Mouse (Mus musculus) cerebellum, postnatal 4 days (tissue): ENCODE measurements around the gene Nenf.
A peak's percentile ranks its signal among the peaks of the same experiment; 100 is the strongest.

Experiments
- DNase-seq, 2 experiments: peaks; one replicate each; pipeline ENCODE4 v3.0.0; 2022; ENCODE audit warnings: low spot score in 2 of 2, mixed read lengths in 1 of 2

Nenf gene

GRCm38 (mm10) chr1:191323381-191323780 lies 5.4 kb upstream of the Nenf start:
- no peak for DNase-seq

- DNase-seq: no peak
Measured at GRCm38 (mm10) chr1:191318686-191319085, 692 bp upstream of the Nenf start.

GRCm38 (mm10) chr1:191316818-191317217 lies 1.2 kb downstream of the Nenf start:
- DNase-seq: no peak

- no peak for DNase-seq
Measured at GRCm38 (mm10) chr1:191313926-191314325, 4.1 kb downstream of the Nenf start.

GRCm38 (mm10) chr1:191313158-191313557 lies 4.8 kb downstream of the Nenf start:
- no peak for DNase-seq

- DNase-seq: peak; percentile 66 to 81
Measured at GRCm38 (mm10) chr1:191312513-191312941, 5.5 kb downstream of the Nenf start.

GRCm38 (mm10) chr1:191311296-191311898 lies 6.6 kb downstream of the Nenf start:
- no peak for DNase-seq

GRCm38 (mm10) chr1:191307766-191308455 lies 10.1 kb downstream of the Nenf start:
- DNase-seq: no peak

GRCm38 (mm10) chr1:191306316-191306715 lies 11.7 kb downstream of the Nenf start:
- DNase-seq: no peak

- DNase-seq: no peak
Measured at GRCm38 (mm10) chr1:191305610-191306009, 12.4 kb downstream of the Nenf start.

GRCm38 (mm10) chr1:191304216-191304615 lies 13.8 kb downstream of the Nenf start:
- no peak for DNase-seq

- no peak for DNase-seq
Measured at GRCm38 (mm10) chr1:191303736-191304135, 14.3 kb downstream of the Nenf start.

GRCm38 (mm10) chr1:191301903-191302302 lies 16.1 kb downstream of the Nenf start:
- no peak for DNase-seq

GRCm38 (mm10) chr1:191299215-191299942 lies 18.6 kb downstream of the Nenf start:
- DNase-seq: peak in 1 of 2 experiments; percentile 31

GRCm38 (mm10) chr1:191298304-191298703 lies 19.7 kb downstream of the Nenf start:
- no peak for DNase-seq

- DNase-seq: no peak
Measured at GRCm38 (mm10) chr1:191296445-191296844, 21.5 kb downstream of the Nenf start.

GRCm38 (mm10) chr1:191295784-191296183 lies 22.2 kb downstream of the Nenf start:
- DNase-seq: no peak

GRCm38 (mm10) chr1:191293996-191294795 lies 23.8 kb downstream of the Nenf start:
- DNase-seq: no peak

GRCm38 (mm10) chr1:191293051-191293450 lies 24.9 kb downstream of the Nenf start:
- no peak for DNase-seq

- peak in 1 of 2 experiments; percentile 30 for DNase-seq
Measured at GRCm38 (mm10) chr1:191292348-191292747, 25.6 kb downstream of the Nenf start.

GRCm38 (mm10) chr1:191288762-191289161 lies 29.2 kb downstream of the Nenf start:
- DNase-seq: peak in 1 of 2 experiments; percentile 35

GRCm38 (mm10) chr1:191284502-191284901 lies 33.5 kb downstream of the Nenf start:
- no peak for DNase-seq
